Mouse (Mus musculus) limb, embryonic 11.5 days (tissue): Measurements from ENCODE around the gene Uaca. TPM values are rescaled to one million over a fixed set of nuclear protein-coding genes. Genes with fewer than 3 reads are reported as not detected.
A peak's percentile ranks its signal among the peaks of the same experiment; 100 is the strongest.

Experiments
- ATAC-seq: fragments of 200-750 bp; cut with Nextera tagmentation; 2 replicates; pipeline ENCODE4 v1.8.0; 2017; ENCODE audit warnings: low read depth; ENCODE audit not compliant: insufficient number of reproducible peaks, low FRiP score, low TSS enrichment
- DNase-seq: peaks from one replicate; pipeline ENCODE4 v3.0.0-alpha.2; 2015; ENCODE audit warnings: low spot score
- H3K27ac ChIP-seq: fragments of 300-500 bp; sonication (generic); replicated peaks from 2 replicates; pipeline ENCODE4 v1.5.1; 2014; ENCODE audit warnings: low read depth, mild to moderate bottlenecking, low read length
- H3K27me3 ChIP-seq: fragments of 300-500 bp; sonication (generic); 2 replicates; pipeline ENCODE4 v1.6.1; 2014; ENCODE audit warnings: mild to moderate bottlenecking, low read length, mixed read lengths; ENCODE audit not compliant: control insufficient read depth, insufficient read depth
- H3K36me3 ChIP-seq: fragments of 300-500 bp; sonication (generic); 2 replicates; pipeline ENCODE4 v1.6.1; 2014; ENCODE audit warnings: mild to moderate bottlenecking, low read length, moderate library complexity, mixed read lengths; ENCODE audit not compliant: control insufficient read depth, insufficient read depth
- H3K4me1 ChIP-seq: fragments of 300-500 bp; sonication (generic); 2 replicates; pipeline ENCODE4 v1.6.1; 2014; ENCODE audit warnings: low read length, mixed read lengths; ENCODE audit not compliant: control insufficient read depth, insufficient read depth
- H3K4me2 ChIP-seq: fragments of 300-500 bp; sonication (generic); 2 replicates; pipeline ENCODE4 v1.6.1; 2014; ENCODE audit warnings: low read depth, mild to moderate bottlenecking, moderate library complexity; ENCODE audit not compliant: severe bottlenecking
- H3K4me3 ChIP-seq: fragments of 300-500 bp; sonication (generic); 2 replicates; pipeline ENCODE4 v1.5.1; 2014; ENCODE audit warnings: low read depth, low read length
- H3K9ac ChIP-seq: fragments of 300-500 bp; sonication (generic); 2 replicates; pipeline ENCODE4 v1.6.1; 2014; ENCODE audit warnings: mild to moderate bottlenecking, low read length
- H3K9me3 ChIP-seq: fragments of 300-500 bp; sonication (generic); 2 replicates; pipeline ENCODE4 v1.6.1; 2016; ENCODE audit warnings: low read length; ENCODE audit not compliant: control insufficient read depth
- WGBS: fragments of 180-500 bp; shearing (Covaris S2); extraction: QIAGEN DNeasy Blood & Tissue Kit; methylation state at CpG from one replicate; pipeline ENCODE4 v1.1.7; 2014; 5-methylcytosine and 5-hydroxymethylcytosine counted together
- polyA plus RNA-seq: library from polyadenylated mRNA; unstranded; fragments of >200 nt; fragmentation: Nextera tagmentation; extraction: Ambion mirVana; gene quantifications from 2 replicates; pipeline ENCODE4 v1.2.1, GENCODE M21; 2014

Uaca gene
- polyA plus RNA-seq, 1 experiment from 2014 or later = 18.6 TPM

GRCm38 (mm10) chr9:60830079-60830478 is 35.7 kb downstream of the Uaca start:
- H3K36me3 ChIP-seq = no peaks in the 10 kb centered on the region
- H3K27ac ChIP-seq = no peak overlapping the region
- H3K27me3 ChIP-seq = no peaks in the 10 kb centered on the region
- no peaks in the 10 kb centered on the region for H3K9me3 ChIP-seq
- 65% methylated on average over 3 of the region's 3 CpGs for WGBS
- no peak overlapping the region for H3K9ac ChIP-seq
- no peaks in the 10 kb centered on the region; the same call in 1 of the 2 replicates for H3K4me1 ChIP-seq
- H3K4me3 ChIP-seq = no peak overlapping the region
- ATAC-seq = no peak
- no peak overlapping the region for H3K4me2 ChIP-seq
- DNase-seq = no peak

DNA sequence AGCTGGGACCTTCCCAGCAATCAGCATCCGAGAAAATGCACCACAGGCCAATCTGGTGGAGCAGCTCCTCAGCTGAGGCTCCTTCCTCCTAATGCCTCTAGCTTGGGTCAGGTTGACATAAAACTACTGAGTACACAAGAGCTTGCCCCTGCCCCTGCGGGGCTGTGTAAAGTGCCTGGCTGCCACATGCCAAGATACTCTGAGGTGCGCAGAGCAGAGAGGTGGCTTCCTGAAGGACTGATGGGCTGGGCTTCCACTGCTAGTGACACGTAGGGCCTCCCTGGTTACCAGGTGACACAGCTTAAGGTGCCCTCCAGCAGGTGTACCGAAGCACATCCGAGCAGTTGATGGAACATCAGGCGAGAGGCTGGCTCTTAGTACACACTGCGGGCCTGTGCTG is 37.9 kb downstream of the Uaca start:
- H3K4me2 ChIP-seq = no peak overlapping the region
- no peaks in the 10 kb centered on the region for H3K9me3 ChIP-seq
- ATAC-seq (no peak), DNase-seq (no peak)
- H3K9ac ChIP-seq = no peak overlapping the region
- H3K27me3 ChIP-seq = no peaks in the 10 kb centered on the region
- no peak overlapping the region for H3K27ac ChIP-seq
- H3K36me3 ChIP-seq = no peaks in the 10 kb centered on the region
- 95% methylated on average over 8 of the region's 8 CpGs for WGBS
- no peak overlapping the region for H3K4me3 ChIP-seq
- H3K4me1 ChIP-seq = peaks cover 3% of the 10 kb centered on the region

DNA sequence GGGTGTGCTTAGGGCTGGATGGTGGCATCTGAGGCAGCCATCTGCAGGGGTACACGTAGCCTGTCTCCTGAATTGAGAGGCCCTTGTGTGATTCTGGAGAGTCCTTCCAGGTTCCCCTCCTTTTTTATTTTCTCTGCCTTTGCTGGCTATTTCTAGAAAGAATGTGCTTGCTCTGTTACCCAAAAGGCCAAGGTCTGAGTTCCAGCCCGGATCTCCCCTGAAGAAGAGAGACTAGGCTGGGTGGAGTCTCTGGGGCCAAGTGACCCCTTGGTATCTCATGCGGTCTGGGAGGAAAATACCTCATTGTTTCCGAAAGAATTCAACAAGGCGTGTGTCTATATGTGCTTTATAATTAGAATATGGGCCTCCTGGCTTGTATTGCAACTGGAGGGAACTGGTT is 41.8 kb downstream of the Uaca start:
- DNase-seq (no peak), ATAC-seq (no peak)
- no peaks in the 10 kb centered on the region for H3K36me3 ChIP-seq
- H3K27me3 ChIP-seq = no peaks in the 10 kb centered on the region
- no peak overlapping the region for H3K4me2 ChIP-seq
- H3K4me3 ChIP-seq = no peak overlapping the region
- peaks cover 10% of the 10 kb centered on the region for H3K4me1 ChIP-seq
- no peaks in the 10 kb centered on the region for H3K9me3 ChIP-seq
- H3K27ac ChIP-seq = no peak overlapping the region
- WGBS = 91% methylated on average over 5 of the region's 5 CpGs
- H3K9ac ChIP-seq = no peak overlapping the region

- Histone ChIP-seq H3K27me3 (no peaks in the 10 kb centered on the region), H3K9me3 (no peaks in the 10 kb centered on the region), H3K4me1 (peaks cover 13% of the 10 kb centered on the region), H3K4me2 (no peak overlapping the region), H3K9ac (no peak overlapping the region), H3K36me3 (no peaks in the 10 kb centered on the region), H3K27ac (no peak overlapping the region), H3K4me3 (no peak overlapping the region)
- DNase-seq = no peak
- WGBS = 71% methylated on average over 4 of the region's 4 CpGs
- ATAC-seq = no peak
Measured at GRCm38 (mm10) chr9:60837078-60837448, 42.7 kb downstream of the Uaca start.

DNA sequence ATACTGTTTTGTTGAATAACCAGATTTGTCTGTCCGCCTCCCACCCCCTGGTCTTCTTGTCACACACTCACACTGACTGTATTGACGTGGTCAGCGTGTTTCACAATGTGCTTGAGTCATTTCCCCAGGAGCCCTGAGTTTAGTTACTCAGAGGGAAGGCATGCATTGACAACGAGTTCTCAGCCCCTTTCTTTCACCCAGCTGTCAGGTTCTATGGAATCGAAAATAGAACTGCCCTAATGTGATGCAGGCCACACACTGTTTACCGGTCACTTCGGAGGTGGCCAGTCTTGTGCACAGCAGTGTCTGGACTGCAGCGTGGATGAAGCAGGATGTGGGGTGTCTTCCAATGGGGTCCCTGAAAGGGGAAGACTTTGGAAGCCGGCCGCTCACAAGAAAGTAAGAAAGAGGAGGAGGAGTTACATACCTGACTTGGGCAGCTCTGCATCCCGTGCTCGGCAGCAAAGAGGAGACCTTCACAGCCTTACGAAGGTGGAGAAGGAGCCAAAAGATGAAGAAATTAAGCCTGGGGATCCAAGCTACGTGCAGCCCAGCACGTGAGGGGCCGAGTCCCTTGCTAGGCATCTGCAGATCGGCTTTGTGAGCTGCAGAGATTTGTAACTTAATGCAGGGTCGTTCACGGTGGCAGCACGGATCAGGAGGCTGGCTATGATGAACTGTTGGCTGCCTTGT is 43.3 kb downstream of the Uaca start:
- WGBS = 42% methylated on average over 20 of the region's 20 CpGs

GRCm38 (mm10) chr9:60838331-60838872 is 44.1 kb downstream of the Uaca start:
- peak; percentile 23 for DNase-seq
- no peak overlapping the region for H3K4me2 ChIP-seq

More for the DNA sequence above, 43.3 kb downstream of the Uaca start:
- no peak for ATAC-seq
- Histone ChIP-seq H3K27ac (peak overlapping the region; percentile 49; the same call in 1 of the 2 replicates), H3K9me3 (no peaks in the 10 kb centered on the region), H3K27me3 (no peaks in the 10 kb centered on the region), H3K9ac (no peak overlapping the region), H3K4me1 (peaks cover 13% of the 10 kb centered on the region), H3K4me3 (no peak overlapping the region), H3K4me2 (peak overlapping the region; percentile 31), H3K36me3 (no peaks in the 10 kb centered on the region)
- DNase-seq = peak; percentile 39

DNA sequence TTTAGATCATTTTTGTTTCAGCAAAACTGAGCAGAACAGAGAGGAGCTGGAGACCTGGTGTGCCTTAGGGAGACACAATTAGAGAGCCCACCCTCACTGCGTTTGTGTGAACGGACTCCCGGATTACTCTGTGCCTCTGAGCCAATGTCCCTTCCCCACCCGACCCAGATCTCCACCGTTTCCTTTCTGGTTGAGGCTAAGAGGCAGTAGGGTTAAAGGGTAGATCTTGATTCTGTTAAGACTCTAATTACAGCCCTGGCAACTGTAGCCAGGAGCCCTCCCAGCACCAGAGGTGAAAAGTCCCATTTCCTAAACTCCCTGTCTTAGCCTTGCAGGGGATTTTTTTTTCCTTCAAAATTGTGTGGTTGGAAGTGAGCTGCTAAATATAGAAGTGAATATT is 47.1 kb downstream of the Uaca start:
- ATAC-seq (no peak), DNase-seq (no peak)
- Histone ChIP-seq H3K27ac (no peak overlapping the region), H3K4me2 (no peak overlapping the region), H3K9ac (no peak overlapping the region), H3K27me3 (no peaks in the 10 kb centered on the region), H3K36me3 (no peaks in the 10 kb centered on the region), H3K4me1 (peaks cover 13% of the 10 kb centered on the region), H3K9me3 (no peaks in the 10 kb centered on the region), H3K4me3 (no peak overlapping the region)
- WGBS = 17% methylated on average over 5 of the region's 5 CpGs

More at GRCm38 (mm10) chr9:60838331-60838872, 44.1 kb downstream of the Uaca start:
- Histone ChIP-seq H3K9me3 (no peaks in the 10 kb centered on the region), H3K27me3 (no peaks in the 10 kb centered on the region), H3K4me3 (no peak overlapping the region), H3K27ac (no peak overlapping the region), H3K4me1 (peaks cover 13% of the 10 kb centered on the region), H3K36me3 (no peaks in the 10 kb centered on the region), H3K9ac (no peak overlapping the region)
- WGBS = 71% methylated on average over 9 of the region's 9 CpGs
- ATAC-seq = no peak

- H3K4me3 ChIP-seq = no peak overlapping the region
- no peak for DNase-seq
- WGBS = 81% methylated on average over 6 of the region's 6 CpGs
- no peaks in the 10 kb centered on the region for H3K27me3 ChIP-seq
- H3K4me1 ChIP-seq = 0 out of 2 replicates have a peak, but pooled peaks cover 3% of the 10 kb centered on the region
- H3K27ac ChIP-seq = no peak overlapping the region
- no peak for ATAC-seq
- no peak overlapping the region for H3K4me2 ChIP-seq
- H3K9me3 ChIP-seq = no peaks in the 10 kb centered on the region
- no peak overlapping the region for H3K9ac ChIP-seq
- H3K36me3 ChIP-seq = no peaks in the 10 kb centered on the region
Measured at GRCm38 (mm10) chr9:60843415-60844076, 49.2 kb downstream of the Uaca start.
